Mouse (Mus musculus): Measurements from ENCODE around the gene Gapdhs.

DNA sequence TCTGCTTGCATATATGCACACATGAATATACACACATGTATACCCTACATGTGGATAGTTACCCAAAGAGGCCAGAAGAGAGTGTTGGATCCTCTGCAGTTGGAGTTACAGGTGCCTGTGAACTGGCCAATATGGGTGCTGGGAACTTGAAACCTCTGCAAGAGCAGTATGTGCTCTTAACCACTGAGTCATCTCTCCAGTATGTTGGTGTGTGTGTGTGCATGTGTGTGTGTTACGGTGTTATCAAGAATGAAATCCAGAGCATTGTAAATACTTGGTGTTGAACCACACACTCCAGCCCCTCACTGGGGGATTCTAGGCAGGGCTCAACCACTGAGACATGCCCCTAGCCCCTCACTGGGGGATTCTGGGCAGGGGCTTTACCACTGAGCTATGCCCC lies 36.0 kb downstream of the Gapdhs start:
- TF ChIP-seq GABPA (IDR thresholded peaks at IDR 0.05; ENCODE audit: low read depth, low read length) = no peak
- no peak for TF ChIP-seq ZMIZ1 (IDR thresholded peaks at IDR 0.05; ENCODE audit: low read depth, low read length)
- no peak for TF ChIP-seq RAD21 (IDR thresholded peaks at IDR 0.05; ENCODE audit: low read depth, low read length)
- TF ChIP-seq USF2 (IDR thresholded peaks at IDR 0.05; ENCODE audit: borderline replicate concordance in 1 of 2, insufficient read depth in 1 of 2, low read depth in 1 of 2, low read length in 2 of 2) = no peak
- TF ChIP-seq POLR2A (IDR thresholded peaks at IDR 0.05; ENCODE audit: control insufficient read depth in 1 of 2, insufficient read depth in 1 of 2, low read depth in 1 of 2, low read length in 2 of 2, poor library complexity in 1 of 2) = no peak
- no peak for TF ChIP-seq EP300 (IDR thresholded peaks at IDR 0.05; ENCODE audit: low read depth in 1 of 2, low read length in 2 of 2)
- no peak for TF ChIP-seq HCFC1 (IDR thresholded peaks at IDR 0.05; ENCODE audit: low read depth, low read length)
- no peak for TF ChIP-seq POLR2AphosphoS2 (IDR thresholded peaks at IDR 0.05; ENCODE audit: low read length)
- TF ChIP-seq CTCF (IDR thresholded peaks at IDR 0.05 in 2 of 3, conservative IDR thresholded peaks at IDR 0.05 in 1 of 3; ENCODE audit: control insufficient read depth in 1 of 3, insufficient read depth in 1 of 3, low read depth in 2 of 3, low read length in 3 of 3, poor library complexity in 1 of 3, severe bottlenecking in 1 of 3) = no peak
- TF ChIP-seq ZC3H11A (IDR thresholded peaks at IDR 0.05; ENCODE audit: low read depth, low read length) = no peak
- TF ChIP-seq TBP (IDR thresholded peaks at IDR 0.05; ENCODE audit: low read depth, low read length) = no peak
- TF ChIP-seq NRF1 (IDR thresholded peaks at IDR 0.05; ENCODE audit: insufficient read depth, low read depth, low read length, poor library complexity, severe bottlenecking) = no peak
- TF ChIP-seq KAT2A (conservative IDR thresholded peaks at IDR 0.05; ENCODE audit: low read depth, low read length) = no peak

Measured in MEL (cell line).